Comparison of ENCODE assay signal across 12 mouse cellular contexts in the genomic region with DNA sequence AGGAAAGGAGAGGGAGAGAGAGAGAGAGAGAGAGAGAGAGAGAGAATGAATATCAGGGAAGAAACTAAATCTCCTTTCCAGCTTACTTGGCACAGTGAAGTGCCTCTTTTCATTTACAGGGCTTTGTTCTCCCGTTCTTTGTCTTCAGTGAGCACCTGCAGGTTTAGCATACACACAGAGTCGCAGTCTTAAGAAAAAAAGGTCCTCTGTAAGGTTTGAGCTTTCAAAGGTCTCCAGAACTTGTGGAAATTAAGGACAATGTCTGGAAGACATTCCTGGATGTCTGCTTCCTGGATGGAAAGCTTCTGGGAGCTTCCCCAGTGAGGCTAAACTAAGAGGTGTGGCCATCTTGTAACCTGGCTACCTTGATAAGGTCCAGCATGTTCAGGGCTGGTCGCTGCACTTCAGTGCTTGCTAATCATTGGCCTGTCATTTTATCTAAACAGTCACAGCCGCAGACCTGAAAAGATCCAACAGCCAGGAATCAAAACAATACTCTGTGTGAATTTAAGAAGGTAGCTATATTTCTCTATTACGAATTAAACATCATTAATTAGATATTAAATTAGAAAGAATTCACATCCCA.
"Had no signal": no experiment of that assay in that cellular context is flagged by ENCODE, and none has a peak within 500 bp of the region (broad histone marks: within the 10 kb centered on the region; RNA-seq: fewer than 3 reads in every experiment).

No protein-coding gene starts in this region.

- H3K4me3 ChIP-seq: kidney, embryonic 15.5 days; left cerebral cortex, adult 2 months; limb, embryonic 10.5 days; megakaryocyte, embryonic 14.5 days; midbrain, embryonic 12.5 days had no signal

- H3K9ac ChIP-seq: kidney, embryonic 15.5 days; midbrain, embryonic 12.5 days had no signal

- H3K27ac ChIP-seq: kidney, embryonic 15.5 days; left cerebral cortex, adult 2 months; limb, embryonic 10.5 days; midbrain, embryonic 12.5 days had no signal

- H3K4me2 ChIP-seq: kidney, embryonic 15.5 days; midbrain, embryonic 12.5 days had no signal

- DNase-seq: kidney, adult 2 months; kidney, postnatal 14 days; lung, adult 2 months; lung, postnatal 4 days; right cerebral cortex, postnatal 25 days; thymus, adult 2 months; thymus, postnatal 25 days had no signal

- H3K4me1 ChIP-seq: megakaryocyte, embryonic 14.5 days; midbrain, embryonic 12.5 days had no signal

- H3K36me3 ChIP-seq: kidney, embryonic 15.5 days; limb, embryonic 10.5 days; midbrain, embryonic 12.5 days had no signal

- H3K9me3 ChIP-seq: kidney, embryonic 15.5 days; limb, embryonic 10.5 days; megakaryocyte, embryonic 14.5 days; midbrain, embryonic 12.5 days had no signal
